Mouse (Mus musculus) urinary bladder, adult 2 months (tissue): ENCODE measurements around the gene Acaca. TPM values are rescaled to one million over a fixed set of nuclear protein-coding genes. Genes with fewer than 3 reads are reported as not detected.
"Not testable (repeated sequence)": the region's sequence is repeated elsewhere in the genome, so short reads cannot be mapped to it uniquely, and the experiment has no call there.

Experiments
- DNase-seq: peaks from one replicate; pipeline ENCODE4 v3.0.0; 2022; ENCODE audit warnings: low spot score
- polyA plus RNA-seq: library from polyadenylated mRNA; depleted of rRNA; stranded (reverse); fragments of >200 nt; gene quantifications from 2 replicates; pipeline ENCODE4 v1.2.3, GENCODE M21; 2012

Gene Acaca
- polyA plus RNA-seq, 1 experiment = 17.6 TPM

- DNase-seq = no peak
Observed at GRCm38 (mm10) chr11:84389332-84389731, 259.9 kb downstream of the Acaca start.

GRCm38 (mm10) chr11:84391126-84391525, 261.7 kb downstream of the Acaca start:
- no peak for DNase-seq

- DNase-seq = not testable (repeated sequence)
Observed at GRCm38 (mm10) chr11:84392066-84392465, 262.6 kb downstream of the Acaca start.

GRCm38 (mm10) chr11:84393571-84393970, 264.1 kb downstream of the Acaca start:
- DNase-seq = no peak

DNA sequence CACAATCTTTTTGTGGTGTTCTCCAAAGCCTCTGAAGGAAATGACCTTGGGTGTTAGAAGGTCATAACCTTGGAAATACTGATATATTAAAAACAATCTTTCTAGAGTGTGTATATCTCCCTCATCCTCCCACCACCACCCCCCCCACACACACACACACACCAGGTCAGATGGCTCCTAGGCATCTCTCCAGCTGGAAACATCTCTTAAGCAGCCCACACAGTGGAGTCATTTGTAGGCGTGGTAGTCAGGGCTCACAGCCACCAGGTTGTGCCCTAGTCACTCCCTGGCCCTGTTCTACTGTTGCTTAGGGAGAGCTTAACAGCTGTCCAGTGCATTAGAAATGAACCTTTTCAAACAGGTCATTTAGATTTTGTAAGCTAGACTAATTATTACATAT, 265.5 kb downstream of the Acaca start:
- DNase-seq = no peak

GRCm38 (mm10) chr11:84406733-84407132, 277.3 kb downstream of the Acaca start:
- no peak for DNase-seq

DNA sequence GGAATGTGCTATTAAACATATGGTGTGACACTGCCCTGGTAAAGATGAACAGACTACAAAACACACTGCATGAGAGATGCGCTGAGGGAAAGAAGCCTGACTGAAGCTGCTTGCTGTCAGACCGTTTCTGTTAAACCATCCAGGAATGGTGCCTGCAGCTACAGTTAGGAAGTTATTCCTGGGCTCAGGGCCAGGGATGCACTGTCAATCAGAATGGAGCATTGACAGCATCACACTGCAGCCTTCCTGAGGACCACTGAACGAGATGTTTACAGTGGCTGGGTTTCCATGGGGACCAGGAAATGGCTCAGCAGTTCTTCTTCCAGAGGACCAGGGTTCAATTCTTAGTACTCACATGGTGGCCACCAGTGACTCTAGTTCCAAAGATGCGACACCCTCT, 280.9 kb downstream of the Acaca start:
- DNase-seq = no peak

GRCm38 (mm10) chr11:84410879-84411641, 281.6 kb downstream of the Acaca start:
- no peak for DNase-seq

GRCm38 (mm10) chr11:84411642-84412018, 282.2 kb downstream of the Acaca start:
- no peak for DNase-seq

GRCm38 (mm10) chr11:84412201-84412934, 282.9 kb downstream of the Acaca start:
- DNase-seq = no peak

- DNase-seq = no peak
Observed at GRCm38 (mm10) chr11:84413111-84413510, 283.6 kb downstream of the Acaca start.

- DNase-seq = no peak
Observed at GRCm38 (mm10) chr11:84420779-84421178, 291.3 kb downstream of the Acaca start.

- no peak for DNase-seq
Observed at GRCm38 (mm10) chr11:84425736-84426632, 296.5 kb downstream of the Acaca start.

GRCm38 (mm10) chr11:84426633-84426998, 297.1 kb downstream of the Acaca start:
- DNase-seq = no peak

- no peak for DNase-seq
Observed at GRCm38 (mm10) chr11:84429581-84429980, 300.1 kb downstream of the Acaca start.

GRCm38 (mm10) chr11:84430336-84430735, 300.9 kb downstream of the Acaca start:
- DNase-seq = no peak

DNA sequence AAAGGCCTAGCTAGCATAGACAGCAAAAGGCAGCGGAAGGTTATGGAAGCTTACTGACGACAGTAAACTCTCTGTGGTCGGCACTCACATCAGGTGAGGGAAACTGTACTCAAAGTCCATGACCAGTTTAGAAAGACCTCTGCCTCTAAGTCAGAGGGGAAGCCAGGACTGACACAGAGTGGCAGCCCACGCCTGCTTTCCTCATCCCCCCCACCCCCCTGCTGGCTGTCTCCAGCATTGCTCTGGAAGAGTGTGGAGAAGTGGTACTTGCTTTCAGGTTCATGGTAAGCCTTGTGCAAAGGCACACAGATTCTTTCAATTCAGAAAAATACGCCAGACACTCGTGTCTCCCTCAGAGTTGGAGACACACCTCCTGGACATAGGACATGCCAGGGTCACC, 305.4 kb downstream of the Acaca start:
- no peak for DNase-seq

- no peak for DNase-seq
Observed at GRCm38 (mm10) chr11:84440402-84440801, 310.9 kb downstream of the Acaca start.

- no peak for DNase-seq
Observed at GRCm38 (mm10) chr11:84442554-84443331, 313.3 kb downstream of the Acaca start.
